Mouse (Mus musculus): ENCODE measurements around the gene Sprr2h.
A peak's percentile ranks its signal among the peaks of the same experiment; 100 is the strongest.

Sprr2h gene

GRCm38 (mm10) chr3:92417782-92418181, 32.3 kb downstream of the Sprr2h start, which contains the start of gene Sprr2j-ps:
Sprr2j-ps (plus strand) TSS chr3:92418082.
- Histone ChIP-seq H3K9me3 (ENCODE audit: low read length) (no peaks in the 10 kb centered on the region), H3K4me1 (replicated peaks; ENCODE audit: low read depth, low read length) (no peaks in the 10 kb centered on the region), H3K4me3 (replicated peaks; ENCODE audit: low read length) (no peak within 1 kb of the TSS), H3K36me3 (ENCODE audit: insufficient read depth, low read length) (no peaks in the 10 kb centered on the region), H3K27me3 (ENCODE audit: insufficient read depth, low read length) (no peaks in the 10 kb centered on the region)
- TF ChIP-seq CTCF (conservative IDR thresholded peaks at IDR 0.05; ENCODE audit: low read length): no peak
- TF ChIP-seq NANOG (IDR thresholded peaks at IDR 0.05; ENCODE audit: borderline replicate concordance, low read length): no peak
- TF ChIP-seq POU5F1 (IDR thresholded peaks at IDR 0.05; ENCODE audit: borderline replicate concordance, low read length): no peak

GRCm38 (mm10) chr3:92429323-92429722, 43.8 kb downstream of the Sprr2h start, which contains the start of gene Gm9774:
Gm9774 (minus strand) TSS chr3:92429423.
- Histone ChIP-seq H3K27me3 (ENCODE audit: insufficient read depth, low read length) (no peaks in the 10 kb centered on the region), H3K4me3 (replicated peaks; ENCODE audit: low read length) (peak within 1 kb of the TSS; percentile 29; the same call in 1 of the 2 replicates), H3K9me3 (ENCODE audit: low read length) (no peaks in the 10 kb centered on the region), H3K4me1 (replicated peaks; ENCODE audit: low read depth, low read length) (no peaks in the 10 kb centered on the region), H3K36me3 (ENCODE audit: insufficient read depth, low read length) (no peaks in the 10 kb centered on the region)
- TF ChIP-seq POU5F1 (IDR thresholded peaks at IDR 0.05; ENCODE audit: borderline replicate concordance, low read length): no peak
- TF ChIP-seq CTCF (conservative IDR thresholded peaks at IDR 0.05; ENCODE audit: low read length): no peak
- TF ChIP-seq NANOG (IDR thresholded peaks at IDR 0.05; ENCODE audit: borderline replicate concordance, low read length): no peak

GRCm38 (mm10) chr3:92432282-92432681, 46.8 kb downstream of the Sprr2h start, which contains the start of gene Sprr2k:
Sprr2k (plus strand) TSS chr3:92432582.
- no peak within 1 kb of the TSS for H3K4me3 ChIP-seq (replicated peaks; ENCODE audit: low read length)
- no peaks in the 10 kb centered on the region for H3K4me1 ChIP-seq (replicated peaks; ENCODE audit: low read depth, low read length)
- H3K9me3 ChIP-seq (ENCODE audit: low read length): no peaks in the 10 kb centered on the region
- no peaks in the 10 kb centered on the region for H3K36me3 ChIP-seq (ENCODE audit: insufficient read depth, low read length)
- H3K27me3 ChIP-seq (ENCODE audit: insufficient read depth, low read length): no peaks in the 10 kb centered on the region
- TF ChIP-seq CTCF (conservative IDR thresholded peaks at IDR 0.05; ENCODE audit: low read length): no peak
- TF ChIP-seq POU5F1 (IDR thresholded peaks at IDR 0.05; ENCODE audit: borderline replicate concordance, low read length): no peak
- no peak for TF ChIP-seq NANOG (IDR thresholded peaks at IDR 0.05; ENCODE audit: borderline replicate concordance, low read length)

All from E14TG2a.4 (cell line).